Mouse (Mus musculus): ENCODE measurements at regions not wholly inside any gene's neighbourhood (a gene's known extent, or its start where the extent isn't known, plus 50 kb on each side); places are given as distances from the start of the nearest gene placed in this dataset.

DNA sequence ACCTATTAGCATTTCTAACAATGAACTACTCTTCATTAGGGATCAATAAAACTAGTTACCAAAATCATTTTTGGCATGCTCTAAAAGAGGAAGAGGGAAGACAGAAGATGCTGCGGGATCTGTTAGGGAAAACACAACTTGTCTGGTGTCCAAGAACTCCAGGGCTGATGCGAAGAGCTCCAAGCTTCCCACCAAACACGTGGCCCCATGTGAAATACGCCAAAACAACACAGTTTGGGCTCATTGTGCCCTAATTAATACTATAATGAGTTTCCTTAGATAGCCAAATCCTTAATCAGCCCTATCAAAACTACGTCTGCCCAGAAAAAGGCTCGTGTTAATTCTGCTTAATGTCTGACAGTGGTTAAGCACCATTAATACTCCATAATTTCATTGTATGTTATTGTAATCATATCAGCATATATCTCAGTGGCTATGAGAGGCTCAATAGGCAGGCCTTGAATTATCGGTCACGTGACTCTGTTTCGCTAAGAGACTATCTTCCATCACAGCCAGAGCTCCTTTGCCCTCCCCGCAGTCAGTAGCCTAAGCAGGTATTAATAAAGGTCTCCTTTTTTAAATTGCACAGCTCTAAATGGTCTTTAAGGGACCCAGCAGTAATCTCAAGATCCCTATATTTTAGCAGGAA, 223.6 kb upstream of the Pou3f3 start:
- no peak for DNase-seq (ENCODE audit: low read depth, low spot score)

DNA sequence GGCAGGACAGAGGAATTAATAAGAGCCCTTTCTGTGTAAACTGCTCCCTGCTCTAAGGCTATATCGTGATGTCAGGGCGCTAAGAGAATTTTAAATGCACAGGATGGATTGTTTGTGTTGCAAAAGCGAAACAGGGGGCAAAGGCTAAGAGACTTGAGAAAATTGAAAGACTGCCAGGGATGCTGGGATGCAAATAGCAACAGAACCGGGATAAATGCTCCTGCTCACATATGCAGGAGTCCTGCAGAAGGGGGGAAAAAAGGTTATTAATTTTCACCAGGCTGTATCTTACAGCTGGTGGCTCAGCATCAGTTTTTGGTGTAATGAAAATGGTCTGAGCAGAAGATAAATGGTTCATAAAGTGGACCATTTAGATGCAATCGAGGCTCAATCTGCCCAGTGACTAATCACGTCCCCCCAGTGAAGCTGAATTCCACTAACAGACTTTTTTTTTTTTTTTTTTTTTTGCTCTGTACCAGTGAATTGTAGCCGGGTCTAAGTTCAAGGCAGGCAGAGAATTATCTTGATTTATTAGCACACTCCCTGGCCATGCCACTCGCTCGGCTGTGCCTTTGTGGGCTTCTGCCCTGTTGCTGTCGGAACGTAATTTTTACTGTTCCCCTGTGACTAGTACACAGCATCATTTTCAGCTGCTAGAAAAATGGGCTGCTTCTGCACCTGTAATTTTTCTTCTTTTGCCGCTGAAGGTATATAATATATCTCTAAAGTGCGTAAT, 222.9 kb upstream of the Pou3f3 start:
- no peak for DNase-seq (ENCODE audit: low read depth, low spot score)

DNA sequence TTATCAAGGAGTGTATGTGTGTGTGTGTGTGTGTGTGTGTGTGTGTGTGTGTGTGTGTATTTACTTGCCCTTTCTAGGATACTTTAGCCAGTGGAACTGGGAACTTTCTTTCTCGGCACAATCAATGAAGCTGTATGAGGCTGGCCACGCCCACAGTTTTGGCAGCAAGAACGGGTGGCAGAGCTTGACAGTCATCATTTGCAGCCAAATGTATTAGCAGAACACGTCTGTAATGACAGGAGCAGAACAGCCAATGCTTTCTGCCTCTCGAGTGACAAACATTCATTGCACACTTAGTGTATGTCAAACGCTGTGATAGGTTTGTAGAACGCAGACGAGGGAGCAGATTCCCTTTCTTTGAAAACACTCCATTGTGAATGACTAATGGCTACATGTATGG, 221.4 kb upstream of the Pou3f3 start:
- DNase-seq (ENCODE audit: low read depth, low spot score) = no peak

DNA sequence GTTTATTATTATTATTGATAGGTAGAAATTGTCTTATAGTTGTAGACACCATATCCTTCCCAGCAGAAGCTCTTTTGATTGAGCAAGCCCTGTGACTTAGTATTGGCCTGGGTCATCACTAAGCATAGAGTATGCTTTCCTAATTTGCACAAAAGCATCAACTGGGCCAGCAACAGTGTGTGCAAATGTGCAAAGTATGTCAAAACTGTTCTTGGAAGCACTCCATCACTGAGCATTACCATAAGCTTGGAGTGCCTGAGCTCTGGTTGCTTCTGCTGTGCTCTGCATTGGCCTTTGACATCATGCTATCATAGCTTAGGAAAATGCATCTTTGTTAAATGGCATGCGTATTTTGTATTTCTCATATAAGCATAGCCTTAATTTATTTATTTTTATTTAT, 220.7 kb upstream of the Pou3f3 start:
- DNase-seq (ENCODE audit: low read depth, low spot score) = no peak

DNA sequence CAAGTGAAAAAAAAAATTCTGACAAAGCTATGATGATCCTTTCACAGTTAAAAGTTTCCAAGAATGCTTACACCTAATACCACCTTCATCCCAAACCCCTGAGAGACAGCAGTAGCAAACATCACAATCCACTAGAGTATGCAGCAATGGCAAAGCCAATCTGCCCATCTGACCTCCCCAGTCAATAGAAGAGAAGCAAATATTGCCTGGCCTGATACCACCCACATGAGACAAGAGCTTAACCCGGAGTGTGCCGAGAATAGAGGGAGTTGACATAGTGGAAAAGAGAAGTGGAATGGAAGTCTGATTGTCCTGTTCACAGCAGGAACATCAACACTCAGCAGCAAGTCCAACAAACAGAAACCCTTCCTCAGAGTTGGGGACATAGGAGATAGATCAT, 219.9 kb upstream of the Pou3f3 start:
- DNase-seq (ENCODE audit: low read depth, low spot score) = no peak

DNA sequence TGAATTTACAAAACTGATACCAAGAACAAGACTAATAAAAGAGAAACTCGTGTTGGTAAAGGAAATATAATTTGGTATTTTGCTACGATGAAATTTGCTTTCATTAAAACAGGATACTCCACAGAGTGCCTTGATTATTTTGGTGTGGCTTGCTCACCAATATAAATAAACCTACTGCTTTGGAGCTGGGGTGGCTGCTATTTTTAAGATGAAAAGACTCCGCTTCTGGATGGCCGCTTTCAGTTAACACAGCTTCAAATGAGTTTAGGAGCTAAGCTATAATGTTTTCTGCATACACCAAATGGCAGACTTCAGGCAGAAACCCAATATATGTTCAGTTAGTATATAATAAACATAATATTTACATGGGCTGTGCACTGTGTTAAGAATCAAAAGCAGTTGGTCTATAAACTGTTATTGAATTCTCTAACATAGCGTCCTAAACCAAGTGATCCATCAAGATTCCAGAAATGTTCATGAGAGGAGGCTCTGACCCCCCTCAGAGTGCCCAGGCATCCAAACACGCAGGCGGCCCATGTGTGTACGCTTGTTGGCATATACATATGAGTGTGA, 215.1 kb upstream of the Pou3f3 start:
- no peak for DNase-seq (ENCODE audit: low read depth, low spot score)

DNA sequence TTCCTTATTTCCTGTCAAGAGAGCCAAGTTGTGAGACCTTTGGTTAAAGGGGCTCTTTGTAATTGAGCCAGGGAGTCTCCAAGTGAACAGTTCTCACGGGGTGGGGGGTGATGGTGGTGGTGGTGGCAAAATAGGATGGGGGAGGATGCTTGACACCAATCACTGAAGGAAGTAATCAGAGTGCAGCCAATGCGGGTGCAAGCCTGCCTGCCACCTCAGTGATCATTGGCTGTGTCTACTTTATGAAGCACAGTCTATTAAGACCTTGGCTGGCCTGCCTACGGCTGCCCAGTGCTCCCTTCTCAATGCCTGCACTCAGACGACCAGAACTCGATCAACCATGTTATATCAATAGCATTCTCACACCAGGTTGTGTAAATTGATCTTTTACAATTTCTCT, 206.0 kb upstream of the Pou3f3 start:
- no peak for DNase-seq (ENCODE audit: low read depth, low spot score)

DNA sequence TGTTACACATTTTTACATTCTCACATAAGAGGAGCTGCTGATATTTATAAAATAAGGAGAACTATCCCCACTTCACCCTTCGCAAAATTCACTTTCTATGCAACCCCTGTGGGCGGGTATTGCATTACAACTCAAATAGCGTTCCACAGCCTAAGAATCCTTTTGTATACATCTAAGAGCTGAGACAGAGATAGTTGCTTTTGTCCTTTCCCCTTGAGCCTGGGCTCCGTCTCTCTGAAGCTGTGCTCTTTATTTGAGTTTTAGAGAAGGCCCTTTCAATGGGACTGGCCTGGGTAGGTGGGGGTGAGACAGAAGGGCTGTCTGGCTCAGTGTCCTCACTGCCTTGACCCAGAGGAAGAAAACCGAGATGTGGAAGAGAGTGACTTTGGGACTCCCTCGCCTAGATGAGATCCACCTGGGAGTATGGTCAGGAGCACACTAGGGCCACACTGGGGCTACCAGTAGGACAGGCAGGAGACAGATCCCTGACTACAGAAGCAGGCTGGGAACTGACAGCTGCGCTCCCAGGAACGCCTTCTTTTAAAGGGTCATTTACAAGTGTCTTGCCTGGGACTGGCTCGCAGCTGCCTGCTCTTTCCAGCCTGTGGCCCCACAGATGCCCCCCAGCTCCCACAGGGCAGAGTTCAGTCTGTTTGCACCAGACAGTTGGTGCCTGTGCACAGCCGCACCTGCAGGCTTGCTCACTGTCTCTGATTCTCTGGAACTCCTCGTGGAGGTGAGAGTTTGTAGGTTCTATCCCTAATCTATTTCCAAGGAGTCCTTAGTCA, 204.5 kb upstream of the Pou3f3 start:
- no peak for DNase-seq (ENCODE audit: low read depth, low spot score)

DNA sequence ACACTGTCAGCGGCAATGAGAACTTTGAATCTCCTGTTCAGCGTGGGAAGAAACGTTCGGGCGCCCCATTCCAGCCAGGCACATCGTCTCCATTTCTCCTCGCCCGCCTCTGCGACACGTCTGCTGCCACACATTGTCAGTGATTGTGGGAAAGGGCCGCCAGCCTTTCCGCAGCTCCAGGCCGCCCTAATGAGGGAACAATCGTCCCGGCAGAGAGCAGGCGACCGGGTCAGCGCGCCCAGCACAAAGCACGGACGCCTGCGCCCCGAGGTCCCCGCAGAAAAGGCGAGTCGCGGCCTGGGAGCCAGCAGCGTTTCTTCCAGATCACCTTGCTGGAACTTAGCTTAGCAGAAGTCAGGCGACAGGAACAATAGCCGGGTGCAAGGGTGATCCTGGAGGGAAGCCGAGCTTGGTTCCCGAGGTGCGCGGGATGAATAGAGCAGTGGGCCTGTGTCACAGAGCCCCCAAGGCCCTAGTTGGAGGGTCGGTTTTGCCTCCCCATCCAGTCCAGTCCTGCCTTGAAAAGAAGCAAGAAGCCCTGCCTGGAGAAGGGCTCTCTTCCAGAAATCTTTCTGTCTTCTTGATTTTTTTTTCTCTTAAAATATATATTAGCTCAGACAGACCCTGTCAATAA, 203.8 kb upstream of the Pou3f3 start:
- DNase-seq (ENCODE audit: low read depth, low spot score) = no peak

DNA sequence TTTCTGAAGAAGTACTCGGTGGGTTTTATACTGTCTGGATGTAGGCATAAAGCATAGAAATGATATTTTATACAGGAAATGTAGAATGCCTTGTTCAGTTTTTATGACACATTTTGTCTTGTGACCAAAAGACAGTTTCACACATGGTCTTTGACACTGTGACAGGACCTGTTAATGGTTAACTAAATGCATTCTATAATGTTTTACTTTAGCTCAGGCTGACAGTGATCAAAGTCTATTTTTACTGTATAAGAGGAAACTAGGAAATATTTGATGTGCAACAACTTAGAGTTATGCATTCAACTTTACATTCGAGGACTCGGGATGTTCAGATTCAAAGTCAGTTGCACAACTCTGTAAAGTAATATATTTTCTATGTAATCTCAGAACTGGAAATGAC, 199.5 kb upstream of the Pou3f3 start:
- no peak for DNase-seq (ENCODE audit: low read depth, low spot score)

DNA sequence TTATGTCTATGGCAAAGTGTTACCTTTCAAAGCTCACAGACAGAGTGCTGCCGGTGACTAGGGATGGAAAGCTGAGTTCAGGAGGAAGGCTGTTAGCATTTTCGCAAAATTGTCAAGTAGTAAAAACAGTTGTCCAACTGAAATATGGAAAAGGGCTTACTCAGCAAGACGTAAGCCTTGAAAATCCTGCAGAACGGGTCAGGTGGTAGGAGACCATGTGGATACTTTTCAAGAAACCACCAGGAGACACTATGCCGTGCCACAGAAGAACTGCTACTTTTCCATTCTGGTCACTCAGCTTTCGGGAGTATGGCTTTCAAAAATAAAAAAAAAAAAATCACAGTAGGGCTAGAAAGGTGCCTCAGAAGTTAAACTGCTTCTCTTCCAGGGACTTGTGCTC, 199.1 kb upstream of the Pou3f3 start:
- DNase-seq (ENCODE audit: low read depth, low spot score) = no peak

DNA sequence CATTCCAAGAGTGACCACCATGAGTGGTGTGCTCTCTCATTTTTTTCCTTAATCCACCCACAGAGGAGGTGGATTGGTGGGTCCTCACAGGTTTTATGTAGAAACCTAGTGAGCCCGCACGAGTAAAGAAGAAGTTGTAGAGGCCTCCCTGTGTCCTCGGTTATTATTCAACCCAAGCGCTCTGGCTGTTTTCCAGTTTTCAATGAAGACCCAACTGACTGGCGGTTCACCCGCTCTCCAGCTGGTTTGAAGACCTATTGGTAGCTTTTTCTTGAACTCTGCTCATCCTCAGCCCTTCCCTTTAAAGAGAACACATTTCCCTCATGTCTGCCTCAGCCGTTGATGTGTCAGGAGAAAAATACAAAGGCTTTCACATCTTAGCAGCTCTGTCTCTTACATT, 196.7 kb upstream of the Pou3f3 start:
- no peak for DNase-seq (ENCODE audit: low read depth, low spot score)

DNA sequence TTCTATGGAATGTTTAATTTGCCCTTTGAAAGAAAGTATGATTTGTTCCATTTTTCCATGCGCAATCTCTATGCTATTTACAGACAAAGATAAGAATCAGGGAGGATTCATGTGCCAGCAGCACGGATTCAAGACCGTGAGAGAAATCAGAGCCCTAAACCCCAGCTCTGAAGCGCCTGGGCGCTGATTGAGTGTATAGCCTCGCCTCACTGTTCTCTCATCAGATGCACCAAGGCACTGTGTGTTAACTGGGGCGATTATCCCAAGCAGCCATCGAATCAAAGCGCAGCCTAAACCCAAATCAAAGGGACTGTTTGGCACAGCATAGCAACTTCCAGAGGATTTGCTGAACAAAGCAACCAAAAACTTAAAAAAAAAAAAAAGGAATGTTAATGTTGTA, 191.1 kb upstream of the Pou3f3 start:
- no peak for DNase-seq (ENCODE audit: low read depth, low spot score)

DNA sequence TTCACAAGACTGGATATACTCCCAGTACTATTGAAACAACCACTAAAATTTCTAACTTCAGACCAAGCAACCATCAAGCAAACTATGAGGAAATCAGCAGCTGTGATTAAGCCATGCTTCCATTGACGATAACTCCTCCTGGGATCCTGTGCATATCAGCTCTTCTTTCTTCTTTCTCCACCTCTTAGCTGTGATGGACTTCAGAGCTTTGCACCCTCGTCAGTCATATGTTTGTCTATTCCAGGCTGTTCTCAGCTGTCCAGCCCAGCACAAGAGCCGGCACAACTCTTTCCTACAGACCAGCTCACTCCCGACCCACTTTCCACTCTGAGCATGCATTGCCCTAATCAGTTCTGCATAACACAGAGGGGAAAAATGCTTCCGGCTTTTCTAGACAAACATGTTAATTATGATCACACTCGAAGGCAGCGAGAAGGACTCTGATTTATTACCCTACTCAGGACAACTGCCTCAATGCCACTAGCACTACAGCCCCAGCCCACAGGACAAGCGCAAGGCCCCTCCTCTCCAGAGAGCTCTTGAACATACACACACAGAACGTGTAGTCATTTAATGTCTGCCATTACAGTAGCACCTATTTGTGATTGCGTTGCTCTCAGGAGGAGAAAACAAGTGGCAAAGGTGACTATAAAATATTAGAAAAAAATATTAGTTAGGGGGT, 190.4 kb upstream of the Pou3f3 start:
- no peak for DNase-seq (ENCODE audit: low read depth, low spot score)

DNA sequence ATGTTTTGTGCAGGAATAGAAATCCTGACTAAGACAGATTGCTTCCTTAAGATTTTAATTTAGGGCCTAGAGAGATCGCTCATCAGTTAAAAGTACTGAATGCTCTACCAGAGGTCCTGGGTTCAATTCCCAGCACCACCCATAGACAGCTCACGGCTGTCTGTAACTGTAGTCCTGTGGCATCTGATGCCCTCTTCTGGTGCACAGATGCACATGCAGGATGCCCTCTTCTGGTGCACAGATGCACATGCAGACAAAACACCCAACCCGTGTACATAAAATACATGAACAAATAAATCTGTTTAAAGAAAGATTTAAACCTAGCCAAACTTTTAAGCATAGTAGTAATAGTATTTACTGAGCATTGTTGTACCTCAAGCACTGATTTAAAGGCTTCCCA, 181.2 kb upstream of the Pou3f3 start:
- DNase-seq (ENCODE audit: low read depth, low spot score) = no peak

DNA sequence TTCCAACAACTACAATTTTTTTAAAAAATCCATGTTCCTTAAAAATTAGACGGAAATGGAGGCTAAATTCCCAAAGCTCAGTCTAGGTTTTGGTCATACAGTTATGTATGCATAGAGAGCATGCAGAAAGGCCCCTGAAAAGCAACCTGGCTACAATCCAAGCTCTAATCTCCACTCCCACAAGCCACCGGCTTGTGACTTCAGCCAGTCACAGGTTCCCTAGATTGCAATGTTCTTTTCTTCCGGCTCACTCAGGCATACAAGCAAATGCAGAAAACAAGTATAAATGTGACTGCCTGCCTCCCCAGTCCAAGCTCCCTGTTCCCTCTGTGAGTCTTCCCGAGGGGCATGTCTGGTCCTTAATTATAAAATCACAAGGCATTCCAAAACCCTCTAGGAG, 171.2 kb upstream of the Pou3f3 start:
- DNase-seq (ENCODE audit: low read depth, low spot score) = no peak

DNA sequence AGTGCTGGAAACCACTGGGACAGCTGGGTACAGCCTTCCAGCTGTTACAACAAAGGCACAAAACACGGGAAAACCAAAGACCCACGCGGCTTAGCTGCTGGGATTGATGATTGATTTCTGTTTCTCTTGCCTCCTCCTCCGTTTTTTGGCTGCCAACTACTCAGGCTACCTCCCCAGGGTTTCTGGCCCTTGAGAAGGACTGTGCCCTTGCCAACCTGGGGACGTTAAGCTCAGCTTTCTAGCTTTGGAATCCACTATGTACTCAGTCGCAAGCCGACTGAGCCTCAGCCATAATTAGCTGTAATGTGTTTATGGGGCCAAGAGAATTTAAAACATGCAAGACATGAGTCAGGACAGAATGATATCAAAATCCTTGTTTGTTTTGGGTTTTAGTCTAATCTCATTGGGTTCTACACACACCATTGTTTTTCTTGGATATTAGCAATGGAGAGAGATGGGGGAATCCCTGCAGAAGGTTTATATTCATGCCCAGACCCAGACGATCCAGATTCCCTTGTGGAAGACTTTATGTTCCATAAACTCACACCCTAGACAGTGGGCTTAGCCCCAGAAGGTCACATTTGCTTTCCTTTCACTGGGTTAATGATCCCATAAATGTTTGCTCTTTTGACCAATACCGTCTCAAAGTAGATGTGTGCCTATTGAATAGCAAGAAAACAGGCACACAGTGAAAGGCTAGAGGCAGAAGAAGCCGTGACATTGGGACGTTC, 167.7 kb upstream of the Pou3f3 start:
- no peak for DNase-seq (ENCODE audit: low read depth, low spot score)

DNA sequence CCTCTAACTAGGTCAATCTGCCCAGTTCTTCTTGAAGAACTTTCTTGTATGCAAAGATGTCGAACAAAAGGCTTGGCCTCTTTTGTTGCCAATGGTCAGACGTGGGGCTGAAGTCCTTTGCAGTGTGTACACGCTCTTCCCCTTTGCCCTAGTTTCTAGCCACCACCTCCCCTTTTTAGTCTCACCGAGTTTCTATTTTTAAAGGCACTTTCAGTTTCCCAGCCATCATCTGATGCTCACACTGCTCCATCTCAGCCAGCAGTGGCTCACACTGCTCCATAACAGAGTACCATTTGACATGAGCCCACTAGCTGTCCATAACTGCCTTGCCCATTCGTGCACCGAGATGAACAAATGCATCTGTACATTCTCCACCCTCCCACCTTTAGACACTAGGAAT, 162.7 kb upstream of the Pou3f3 start:
- DNase-seq (ENCODE audit: low read depth, low spot score) = no peak

DNA sequence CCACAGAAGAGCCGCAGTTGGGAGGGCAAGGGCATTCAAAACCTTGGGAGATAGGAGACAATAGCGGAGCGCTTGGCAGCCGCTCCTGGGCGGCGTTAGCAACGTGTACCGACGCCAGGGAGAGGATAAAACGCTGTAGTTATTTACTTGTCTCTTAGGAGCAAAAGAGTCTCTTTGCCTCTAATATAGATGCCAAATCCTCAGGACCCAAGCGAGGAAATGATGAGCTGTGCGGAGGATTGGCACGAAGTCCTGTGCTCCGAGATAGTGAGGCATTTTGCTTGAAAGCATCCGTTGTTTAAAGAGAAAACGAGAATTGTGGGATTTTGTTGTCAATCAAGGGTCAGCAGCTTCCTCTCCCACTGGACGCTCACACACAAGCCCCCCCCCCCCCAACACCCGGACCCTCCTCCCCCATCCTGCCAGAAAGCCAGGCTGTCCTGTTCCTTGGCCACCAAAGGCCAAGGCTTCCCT, 156.5 kb upstream of the Pou3f3 start:
- no peak for DNase-seq (ENCODE audit: low read depth, low spot score)
